Mouse (Mus musculus) gastrocnemius, adult 2 months (tissue): Measurements from ENCODE around the gene Yif1a. TPM values are rescaled to one million over a fixed set of nuclear protein-coding genes. Genes with fewer than 3 reads are reported as not detected.

ENCODE experiments used
- DNase-seq: peaks from one replicate; pipeline ENCODE4 v3.0.0; 2022
- H3K27ac ChIP-seq: fragments of 200-600 bp; 2 replicates; pipeline ENCODE4 v1.8.1; 2022; ENCODE audit warnings: mild to moderate bottlenecking
- H3K4me3 ChIP-seq: fragments of 200-600 bp; 2 replicates; pipeline ENCODE4 v1.8.1; 2022; ENCODE audit warnings: mild to moderate bottlenecking, moderate library complexity
- CTCF ChIP-seq: fragments of 200-600 bp; IDR thresholded peaks from 2 replicates; pipeline ENCODE4 v1.8.1; 2022; ENCODE audit warnings: antibody characterized with exemption, mild to moderate bottlenecking, moderate library complexity
- intact Hi-C: fragments of 180-260 bp; cut with DNase I; formaldehyde crosslinking; loops from one replicate; pipeline ENCODE4 v1.15.1; 2025
- total RNA-seq, 2 experiments: library from RNA; stranded (reverse); gene quantifications; 2 replicates each; pipeline ENCODE4 v1.2.3; 2021

The Yif1a gene
- total RNA-seq, 2 experiments from 2014 or later: 41.2 to 53.8 TPM

DNA sequence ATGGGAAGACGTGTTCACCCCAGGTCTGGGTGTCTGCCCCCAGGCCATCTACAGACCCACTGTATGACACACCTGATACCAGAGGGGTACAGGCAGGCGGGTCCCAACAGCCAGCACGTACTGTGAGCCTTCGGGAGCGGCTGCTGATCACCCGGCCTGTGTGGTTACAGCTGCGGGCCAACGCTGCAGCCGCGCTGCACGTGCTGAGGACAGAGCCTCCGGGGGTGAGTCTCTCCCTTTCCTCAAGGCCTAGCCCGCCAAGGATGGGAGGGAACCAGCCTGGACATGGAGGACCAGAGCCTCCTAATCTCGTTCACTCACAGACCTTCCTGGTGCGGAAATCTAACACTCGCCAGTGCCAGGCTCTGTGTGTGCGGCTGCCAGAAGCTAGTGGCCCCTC lies 37.3 kb upstream of the Yif1a start:
- TF ChIP-seq CTCF: no peak
- intact Hi-C loops: no loop called here
- Histone ChIP-seq H3K27ac (peak overlapping the region; percentile 65), H3K4me3 (peak overlapping the region; percentile 68)
- DNase-seq: no peak

DNA sequence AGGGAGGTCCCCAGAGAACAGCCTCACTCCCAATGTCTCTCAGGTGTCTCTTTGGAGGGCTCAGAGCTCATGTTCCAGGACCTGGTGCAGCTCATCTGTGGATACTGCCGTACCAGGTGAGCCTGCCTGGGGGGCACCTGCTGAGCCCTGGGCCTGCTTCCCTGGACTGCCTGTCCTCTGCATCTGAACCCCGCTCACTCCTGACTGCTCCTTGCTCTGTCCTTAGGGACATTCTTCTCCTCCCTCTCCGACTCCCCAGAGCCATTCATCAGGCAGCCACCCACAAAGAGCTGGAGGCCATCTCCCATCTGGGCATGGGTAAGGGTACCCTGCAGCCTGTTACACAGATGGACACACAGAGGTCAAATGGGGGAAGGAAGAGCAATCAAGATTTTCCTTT lies 36.8 kb upstream of the Yif1a start:
- 0 out of 2 replicates have a peak overlapping the region, but pooled peaks have one; percentile 65 for H3K27ac ChIP-seq
- intact Hi-C loops: no loop called here
- no peak for TF ChIP-seq CTCF

DNA sequence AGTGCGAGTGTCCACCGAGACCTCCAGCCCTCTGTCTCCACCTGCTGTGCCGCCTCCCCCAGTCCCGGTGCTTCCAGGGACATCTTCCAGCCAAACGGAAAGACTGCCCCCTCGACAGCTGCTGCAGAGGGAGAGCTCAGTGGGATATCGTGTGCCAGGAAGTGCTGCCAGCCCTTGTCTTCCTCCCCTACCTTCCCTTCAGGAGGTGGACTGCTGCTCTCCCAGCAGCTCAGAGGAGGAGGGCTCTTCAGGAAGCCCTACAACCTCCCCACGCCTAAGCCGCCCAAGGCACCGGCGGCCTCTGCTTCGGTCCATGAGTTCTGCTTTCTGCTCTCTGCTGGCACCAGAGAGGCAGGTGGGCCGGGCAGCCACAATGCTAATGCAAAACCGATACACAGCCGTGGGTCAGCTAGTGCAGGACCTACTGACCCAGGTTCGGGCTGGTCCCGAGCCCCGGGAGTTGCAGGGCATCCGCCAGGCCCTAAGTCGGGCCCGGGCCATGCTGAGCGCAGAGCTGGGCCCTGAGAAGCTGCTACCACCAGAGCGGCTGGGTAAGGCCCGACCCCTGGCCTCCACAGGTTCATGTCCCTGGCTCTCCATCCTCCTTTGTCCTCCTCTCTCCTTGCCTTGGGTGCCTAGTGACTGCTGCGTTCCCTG lies 36.0 kb upstream of the Yif1a start:
- peak; percentile 55 for DNase-seq
- Histone ChIP-seq H3K27ac (no peak overlapping the region), H3K4me3 (peak overlapping the region; percentile 5; the same call in 1 of the 2 replicates)
- TF ChIP-seq CTCF: no peak
- intact Hi-C loops: no loop called here

More for the DNA sequence above, 36.8 kb upstream of the Yif1a start:
- no peak for DNase-seq
- peak overlapping the region; percentile 68 for H3K4me3 ChIP-seq

DNA sequence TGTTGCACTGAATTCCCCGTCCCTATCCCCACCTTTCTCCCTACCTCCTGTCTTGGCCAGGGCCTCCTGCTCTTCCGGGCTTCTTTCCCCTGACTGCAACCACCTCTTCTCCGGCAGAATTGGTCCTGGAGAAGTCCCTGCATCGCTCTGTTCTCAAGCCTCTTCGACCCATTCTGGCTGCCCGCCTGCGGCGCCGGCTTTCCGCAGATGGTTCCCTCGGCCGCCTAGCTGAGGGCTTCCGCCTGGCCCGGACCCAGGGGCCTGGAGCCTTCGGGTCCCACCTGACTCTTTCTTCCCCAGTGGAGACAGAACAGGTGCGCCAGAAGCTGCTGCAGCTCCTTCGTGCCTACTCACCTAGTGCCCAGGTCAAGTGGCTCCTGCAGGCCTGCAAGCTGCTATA lies 35.5 kb upstream of the Yif1a start:
- no peak overlapping the region for H3K27ac ChIP-seq
- no peak for TF ChIP-seq CTCF
- DNase-seq: no peak
- no peak overlapping the region for H3K4me3 ChIP-seq
- intact Hi-C loops: no loop called here

DNA sequence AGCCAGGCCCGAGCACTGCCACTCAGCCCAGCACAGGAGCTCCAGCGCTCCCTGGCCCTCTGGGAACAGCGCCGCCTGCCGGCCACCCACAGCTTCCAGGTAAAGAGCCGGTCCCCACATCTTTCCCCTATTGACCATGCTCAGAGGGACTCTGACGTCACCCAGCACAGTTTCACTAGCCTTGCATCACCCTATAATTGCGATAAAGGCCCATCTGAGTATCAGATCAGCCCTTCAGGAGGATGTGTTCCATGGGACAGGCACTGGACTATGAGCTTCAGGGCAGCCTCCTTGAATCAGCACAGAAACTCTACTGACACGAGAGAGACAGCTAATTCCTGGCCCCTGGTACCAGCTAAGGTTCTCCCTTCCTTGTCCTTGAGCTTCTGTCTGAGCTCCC lies 34.4 kb upstream of the Yif1a start:
- Histone ChIP-seq H3K4me3 (no peak overlapping the region), H3K27ac (no peak overlapping the region)
- TF ChIP-seq CTCF: peak; percentile 79
- DNase-seq: peak; percentile 69
- intact Hi-C loops: no loop called here

DNA sequence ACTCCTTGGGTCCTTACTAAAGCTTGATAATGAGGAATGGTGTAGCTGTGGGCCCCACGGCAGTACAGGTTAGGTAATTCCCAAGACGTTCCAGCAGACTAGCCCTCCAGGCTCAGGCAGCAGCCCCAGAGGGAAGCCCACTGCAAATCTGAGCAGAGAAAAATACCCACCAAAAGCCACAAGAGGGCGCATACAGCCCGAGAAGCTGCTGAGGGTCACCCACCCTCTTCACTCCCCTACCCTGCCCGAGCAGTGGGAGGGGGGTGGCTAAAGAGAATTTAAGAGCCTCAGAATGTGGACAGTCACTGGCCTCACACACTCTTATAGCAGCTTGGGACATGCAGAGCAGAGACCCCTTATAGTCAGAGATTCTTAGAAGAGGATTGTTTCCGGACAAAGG lies 32.1 kb upstream of the Yif1a start:
- no peak for DNase-seq
- TF ChIP-seq CTCF: peak; percentile 75
- no peak overlapping the region for H3K4me3 ChIP-seq
- intact Hi-C loops: loop anchor here (1.0 kb wide), 1 partner anchor 17 kb away; no protein-coding TSS in a partner anchor
- no peak overlapping the region for H3K27ac ChIP-seq

DNA sequence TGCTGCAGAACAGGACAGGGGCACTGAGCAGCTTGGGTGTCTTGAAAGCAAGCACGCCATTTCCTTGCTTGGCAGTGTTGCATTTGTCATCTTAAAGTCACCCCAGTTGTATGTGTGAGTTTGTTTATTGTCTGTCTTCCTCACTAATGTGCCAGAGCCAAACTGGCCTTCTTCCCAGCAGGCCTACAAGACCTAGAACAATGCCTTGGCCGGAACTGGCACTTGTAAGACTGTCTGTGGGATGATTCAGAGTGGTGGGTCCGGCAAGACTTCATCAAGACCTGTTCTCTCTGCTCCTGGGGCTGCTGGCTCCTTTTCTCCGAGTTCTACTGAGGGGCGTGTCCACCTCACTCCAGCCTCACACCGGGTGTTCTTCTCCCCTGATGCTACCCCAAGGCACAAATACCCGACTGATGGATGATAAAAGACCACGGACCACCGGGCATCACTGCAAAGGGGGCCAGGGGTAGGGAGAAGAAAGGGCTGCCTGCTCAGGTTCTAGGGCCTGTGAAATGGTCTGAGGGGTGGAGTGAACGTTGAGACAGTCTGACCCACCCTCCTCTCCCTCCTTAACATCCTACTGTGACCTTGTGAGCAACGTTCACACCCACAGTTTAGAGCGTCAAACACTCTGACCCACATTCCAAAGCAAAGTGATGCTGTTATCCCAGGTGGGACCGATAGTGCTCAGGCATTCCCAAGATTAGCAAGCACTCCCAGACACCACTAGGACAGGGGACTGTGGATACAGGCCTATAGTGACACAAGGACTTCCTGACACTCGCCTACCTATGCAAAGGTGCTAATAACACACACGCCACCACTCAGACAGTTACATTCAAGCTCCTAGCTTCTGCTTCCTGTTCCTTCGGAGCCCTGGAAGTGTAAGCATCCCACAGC lies 30.2 kb upstream of the Yif1a start:
- no peak for TF ChIP-seq CTCF
- no peak for DNase-seq
- H3K27ac ChIP-seq: peak overlapping the region; percentile 82
- no peak overlapping the region for H3K4me3 ChIP-seq
- intact Hi-C loops: no loop called here

DNA sequence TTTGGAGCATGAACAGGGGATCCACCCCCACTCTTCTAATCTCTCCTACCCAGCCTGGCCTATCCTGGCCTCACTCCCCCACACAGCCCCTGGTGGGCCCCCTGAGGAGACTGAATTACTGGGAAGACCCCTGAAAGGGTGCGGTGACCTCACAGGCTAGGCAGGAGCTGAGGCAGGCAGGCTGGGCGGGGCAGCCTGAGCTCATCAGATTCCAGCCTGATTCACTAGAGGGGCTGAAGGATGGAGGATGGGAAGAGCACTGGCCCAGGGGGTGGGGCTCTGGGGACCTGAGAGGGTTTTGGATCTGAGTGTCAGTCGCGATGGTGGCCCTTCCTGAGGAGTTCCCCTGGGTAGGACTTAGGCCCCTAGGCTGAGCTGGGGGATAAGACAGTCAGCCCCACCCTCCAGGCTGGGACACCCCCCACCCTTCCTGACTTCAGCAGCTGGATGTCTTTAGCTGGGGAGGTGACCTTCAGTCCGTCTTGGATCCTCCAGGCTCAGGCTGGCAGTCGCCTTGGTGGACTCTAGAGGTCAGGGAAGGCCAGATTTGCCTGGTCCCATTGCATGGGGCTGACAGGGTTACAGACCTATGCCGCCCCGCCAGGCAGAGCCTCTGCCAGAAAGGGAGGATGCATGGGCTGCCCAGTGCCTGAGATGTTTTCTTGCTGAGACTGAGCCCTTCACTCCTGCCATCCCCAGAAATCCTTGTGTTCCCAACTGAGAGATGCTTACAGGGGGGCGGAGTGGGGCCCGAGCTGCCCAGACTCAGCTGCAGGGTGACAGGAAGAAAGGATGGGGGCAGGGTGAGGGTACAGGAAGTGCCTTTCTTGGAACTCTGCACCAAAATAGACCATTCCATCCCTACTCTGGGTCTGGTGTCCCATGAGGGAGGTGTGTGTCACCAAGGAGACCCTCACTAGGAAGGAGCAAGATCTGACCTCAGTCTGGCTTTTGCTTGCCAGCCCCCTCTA lies 29.3 kb upstream of the Yif1a start:
- H3K27ac ChIP-seq: peak overlapping the region; percentile 82
- peak overlapping the region; percentile 19 for H3K4me3 ChIP-seq
- intact Hi-C loops: no loop called here
- DNase-seq: peak; percentile 70
- TF ChIP-seq CTCF: no peak

DNA sequence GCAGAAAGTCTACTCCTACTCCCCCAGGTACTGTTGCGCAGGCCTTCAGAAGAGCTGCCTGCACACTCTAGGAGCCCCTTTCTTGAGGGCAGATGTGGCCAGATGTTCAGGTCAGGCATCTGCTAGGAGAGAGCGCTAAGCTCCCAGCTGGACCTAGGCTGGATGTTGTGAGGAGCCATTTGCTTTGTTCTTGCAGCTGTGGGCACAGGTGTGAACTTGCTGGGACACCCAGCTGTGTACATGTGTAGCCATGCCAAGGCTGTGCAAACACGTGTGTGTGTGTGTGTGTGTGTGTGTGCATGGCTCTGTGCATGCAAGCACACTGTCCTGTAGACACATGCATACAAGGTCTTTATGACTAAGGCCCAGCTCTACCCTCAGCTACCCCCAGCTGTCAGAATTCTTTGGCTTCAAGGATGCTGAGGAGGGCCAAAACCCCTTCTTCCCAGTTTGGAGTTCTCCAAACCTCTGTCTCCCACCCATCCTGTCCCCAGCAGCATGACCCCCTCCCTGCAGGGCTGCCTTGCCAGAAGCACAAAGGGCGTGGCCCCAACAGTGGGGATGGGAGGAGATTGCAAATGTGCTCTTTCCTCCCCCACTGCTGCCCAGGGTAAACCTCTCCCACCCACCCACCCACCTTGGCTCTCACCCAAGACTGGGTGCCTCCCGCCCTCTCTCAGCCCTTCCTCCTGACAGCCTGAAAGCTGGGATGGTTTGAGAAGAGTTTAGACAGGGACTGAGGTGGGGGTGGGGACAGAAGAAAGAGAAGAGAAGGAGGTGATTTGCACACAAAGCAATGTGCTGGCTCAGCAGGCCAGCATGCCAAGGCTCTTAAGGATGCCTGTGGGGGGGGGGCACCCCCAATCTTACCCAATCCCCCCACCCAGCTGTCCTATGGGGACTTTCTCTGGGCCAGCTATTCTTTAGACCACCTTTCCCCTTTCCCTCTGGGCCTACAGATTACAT lies 27.7 kb upstream of the Yif1a start:
- no peak overlapping the region for H3K4me3 ChIP-seq
- H3K27ac ChIP-seq: peak overlapping the region; percentile 82
- no peak for TF ChIP-seq CTCF
- intact Hi-C loops: no loop called here
- DNase-seq: peak; percentile 69

DNA sequence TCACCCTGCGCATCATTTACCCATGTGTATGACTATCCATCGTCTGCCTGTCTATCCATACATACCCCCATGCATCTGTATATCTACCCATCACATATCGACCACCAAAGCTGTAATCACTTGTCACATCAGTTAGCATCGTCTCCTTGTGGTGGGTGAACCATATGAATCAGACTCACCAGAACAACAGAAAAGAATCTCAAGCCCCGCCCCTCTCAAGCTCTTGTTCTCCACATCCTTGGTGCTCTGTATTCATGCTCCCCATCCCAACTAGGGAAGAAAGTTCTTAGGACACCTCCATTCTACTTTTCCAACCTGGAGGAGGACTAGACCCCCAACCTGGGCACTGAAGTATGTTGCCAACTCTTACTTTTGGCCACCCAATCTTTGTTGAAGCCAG lies 26.3 kb upstream of the Yif1a start:
- no peak for DNase-seq
- intact Hi-C loops: no loop called here
- peak overlapping the region; percentile 11; the same call in 1 of the 2 replicates for H3K4me3 ChIP-seq
- peak overlapping the region; percentile 72 for H3K27ac ChIP-seq
- no peak for TF ChIP-seq CTCF

DNA sequence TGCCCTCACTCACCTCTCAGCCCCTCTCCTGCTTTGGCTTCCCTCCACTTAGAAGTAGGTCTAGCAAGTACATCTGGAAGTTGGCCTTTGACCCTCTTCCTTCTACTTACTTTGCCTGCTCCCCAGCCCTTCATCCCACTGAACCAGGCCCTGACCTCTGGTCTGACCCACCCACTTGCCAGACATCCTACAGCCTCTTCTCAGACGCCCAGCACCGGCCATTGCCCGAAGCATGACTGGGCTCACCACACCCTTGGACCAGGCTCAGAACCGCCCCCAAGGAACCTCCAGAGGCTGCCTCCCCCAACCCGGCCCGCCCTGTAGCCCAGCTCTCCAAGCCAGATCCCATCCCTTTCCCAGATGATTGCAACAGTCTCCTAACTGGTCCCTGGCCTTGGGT lies 25.9 kb upstream of the Yif1a start:
- peak overlapping the region; percentile 72 for H3K27ac ChIP-seq
- TF ChIP-seq CTCF: no peak

More for the DNA sequence above, 25.9 kb upstream of the Yif1a start:
- H3K4me3 ChIP-seq: peak overlapping the region; percentile 11; the same call in 1 of the 2 replicates
- intact Hi-C loops: no loop called here
- peak; percentile 85 for DNase-seq
